Mouse (Mus musculus): ENCODE measurements around the gene Atp5j2. TPM values are rescaled to one million over a fixed set of nuclear protein-coding genes. Genes with fewer than 3 reads are reported as not detected.
A peak's percentile ranks its signal among the peaks of the same experiment; 100 is the strongest.

Atp5j2 gene
- total RNA-seq, 2 experiments from 2014 or later: 688 to 719 TPM

GRCm38 (mm10) chr5:145201321-145201991, 9.6 kb upstream of the Atp5j2 start, which contains the start of gene Zkscan14:
Zkscan14 (minus strand) TSS chr5:145201868.
- peak; percentile 85 for DNase-seq (ENCODE audit: low spot score)

DNA sequence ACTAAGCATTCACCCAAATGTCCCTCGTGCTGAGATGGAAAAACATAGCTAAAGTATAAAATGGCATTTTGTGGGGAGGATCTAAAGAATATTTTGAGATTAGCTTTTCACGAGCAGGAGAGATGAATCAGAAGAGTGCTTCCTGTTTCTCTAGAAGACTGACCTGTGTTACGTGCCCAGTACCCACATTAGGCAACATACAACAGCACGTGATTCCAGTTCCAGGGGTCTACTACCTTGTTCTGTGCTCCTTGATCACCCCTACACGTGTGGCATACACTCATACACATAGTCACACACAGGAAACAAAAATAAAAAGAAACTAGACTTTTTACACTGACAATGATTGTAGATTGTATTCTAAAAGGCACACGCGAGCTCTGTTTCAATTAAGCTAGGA, 8.5 kb upstream of the Atp5j2 start:
- no peak for DNase-seq (ENCODE audit: low spot score)

- peak; percentile 90 for DNase-seq (ENCODE audit: low spot score)
Observed at GRCm38 (mm10) chr5:145190875-145191798, 725 bp downstream of the Atp5j2 start.

- DNase-seq (ENCODE audit: low spot score): no peak
Observed at GRCm38 (mm10) chr5:145190373-145190772, 1.5 kb downstream of the Atp5j2 start.

DNA sequence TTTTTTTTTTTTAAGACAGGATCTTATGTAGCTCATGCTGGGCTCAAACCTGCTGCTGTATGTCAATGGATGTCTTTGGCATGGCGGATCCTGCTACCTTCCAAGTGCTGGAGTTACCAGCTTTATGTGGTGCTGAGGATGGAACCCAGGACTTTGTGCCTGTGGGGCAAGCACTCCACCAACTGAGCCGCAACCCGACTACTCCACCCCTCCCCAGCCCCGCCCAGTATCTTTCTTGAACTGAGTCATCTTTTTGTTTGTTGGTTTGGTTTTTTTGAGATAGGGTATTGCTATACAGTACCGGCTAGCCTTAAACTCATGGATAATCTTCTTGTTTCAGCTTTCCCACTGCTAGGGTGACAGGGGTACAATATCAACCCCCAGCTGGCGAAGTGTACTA, 2.4 kb downstream of the Atp5j2 start:
- no peak for DNase-seq (ENCODE audit: low spot score)

GRCm38 (mm10) chr5:145185244-145185643, 6.6 kb downstream of the Atp5j2 start:
- no peak for DNase-seq (ENCODE audit: low spot score)

DNA sequence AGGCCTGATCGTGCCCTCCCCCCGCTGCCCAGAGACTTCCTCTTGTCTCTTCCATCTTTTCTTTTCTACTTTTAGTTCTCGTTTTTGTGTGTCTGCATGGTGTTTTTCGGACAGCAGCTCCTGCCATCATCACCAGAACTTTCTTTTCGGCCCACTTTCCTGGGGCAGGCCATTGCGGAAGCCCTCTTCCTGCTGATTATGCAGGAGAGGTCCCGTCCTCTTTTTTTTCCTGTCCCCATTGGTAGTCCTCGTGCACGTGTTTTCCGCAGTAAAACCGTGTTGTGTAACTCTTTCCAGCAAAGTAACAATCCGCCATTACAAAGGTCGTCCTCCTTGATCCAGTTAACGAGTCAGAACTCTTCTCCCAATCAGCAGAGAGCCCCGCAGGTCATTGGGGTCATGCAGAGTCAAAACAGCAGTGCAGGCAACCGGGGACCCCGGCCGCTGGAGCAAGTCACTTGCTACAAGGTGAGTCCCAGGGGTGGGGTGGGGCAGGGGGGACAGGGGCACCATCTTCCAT, 13.3 kb downstream of the Atp5j2 start:
- no peak for DNase-seq (ENCODE audit: low spot score)

GRCm38 (mm10) chr5:145167306-145167661, 24.6 kb downstream of the Atp5j2 start:
- DNase-seq (ENCODE audit: low spot score): no peak

DNA sequence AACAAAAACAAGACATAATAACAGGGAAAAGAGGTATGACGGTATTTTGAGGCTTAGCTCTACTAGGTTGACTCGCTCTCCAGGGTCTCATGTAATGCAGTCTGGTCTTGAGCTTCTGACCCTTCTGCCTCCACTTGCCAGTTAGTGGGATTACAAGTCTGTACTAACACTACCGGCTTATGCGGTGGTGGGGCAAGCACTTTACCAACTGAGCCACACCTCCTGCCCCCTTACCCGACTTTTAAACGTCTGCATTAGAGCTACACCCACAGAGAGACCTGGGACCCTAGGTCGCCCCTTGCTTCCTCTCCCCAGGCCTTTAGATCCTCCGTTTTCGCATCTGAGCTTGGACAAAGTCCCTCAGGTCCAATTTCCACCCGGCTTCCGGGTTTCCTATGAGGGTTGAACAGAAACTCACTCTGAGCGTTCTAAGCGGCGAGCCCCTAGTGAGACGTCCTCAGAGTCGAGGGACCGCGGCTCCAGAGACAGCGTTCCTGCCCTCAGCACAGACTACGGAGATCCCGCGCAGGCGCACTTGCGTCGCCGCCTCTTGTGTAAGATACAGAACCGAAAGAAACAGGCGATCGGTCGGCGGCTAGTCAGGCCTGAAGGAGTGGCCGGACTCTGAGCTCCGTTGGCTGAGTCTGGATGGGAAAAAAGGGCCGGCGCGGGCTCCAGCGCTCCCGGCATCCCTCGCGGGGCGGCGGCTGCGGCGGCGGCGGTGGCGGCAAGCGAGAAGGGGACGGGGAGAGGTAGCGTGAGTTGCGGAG, 25.1 kb downstream of the Atp5j2 start, which contains the start of the genes Ptcd1 and Cpsf4:
Ptcd1 (minus strand) TSS at position 573 of the 770 bp plus-strand sequence.
Cpsf4 (plus strand) TSS at position 678 of the 770 bp plus-strand sequence.
- peak; percentile 99 for DNase-seq (ENCODE audit: low spot score)

- DNase-seq (ENCODE audit: low spot score): no peak
Observed at GRCm38 (mm10) chr5:145165184-145165583, 26.7 kb downstream of the Atp5j2 start.

- DNase-seq (ENCODE audit: low spot score): no peak
Observed at GRCm38 (mm10) chr5:145164710-145165109, 27.2 kb downstream of the Atp5j2 start.

- no peak for DNase-seq (ENCODE audit: low spot score)
Observed at GRCm38 (mm10) chr5:145161361-145161760, 30.5 kb downstream of the Atp5j2 start.

- no peak for DNase-seq (ENCODE audit: low spot score)
Observed at GRCm38 (mm10) chr5:145152690-145153089, 39.2 kb downstream of the Atp5j2 start.

GRCm38 (mm10) chr5:145149294-145149693, 42.6 kb downstream of the Atp5j2 start:
- no peak for DNase-seq (ENCODE audit: low spot score)

- DNase-seq (ENCODE audit: low spot score): no peak
Observed at GRCm38 (mm10) chr5:145147748-145148147, 44.1 kb downstream of the Atp5j2 start.

- DNase-seq (ENCODE audit: low spot score): no peak
Observed at GRCm38 (mm10) chr5:145140611-145141010, 51.3 kb downstream of the Atp5j2 start.

DNA sequence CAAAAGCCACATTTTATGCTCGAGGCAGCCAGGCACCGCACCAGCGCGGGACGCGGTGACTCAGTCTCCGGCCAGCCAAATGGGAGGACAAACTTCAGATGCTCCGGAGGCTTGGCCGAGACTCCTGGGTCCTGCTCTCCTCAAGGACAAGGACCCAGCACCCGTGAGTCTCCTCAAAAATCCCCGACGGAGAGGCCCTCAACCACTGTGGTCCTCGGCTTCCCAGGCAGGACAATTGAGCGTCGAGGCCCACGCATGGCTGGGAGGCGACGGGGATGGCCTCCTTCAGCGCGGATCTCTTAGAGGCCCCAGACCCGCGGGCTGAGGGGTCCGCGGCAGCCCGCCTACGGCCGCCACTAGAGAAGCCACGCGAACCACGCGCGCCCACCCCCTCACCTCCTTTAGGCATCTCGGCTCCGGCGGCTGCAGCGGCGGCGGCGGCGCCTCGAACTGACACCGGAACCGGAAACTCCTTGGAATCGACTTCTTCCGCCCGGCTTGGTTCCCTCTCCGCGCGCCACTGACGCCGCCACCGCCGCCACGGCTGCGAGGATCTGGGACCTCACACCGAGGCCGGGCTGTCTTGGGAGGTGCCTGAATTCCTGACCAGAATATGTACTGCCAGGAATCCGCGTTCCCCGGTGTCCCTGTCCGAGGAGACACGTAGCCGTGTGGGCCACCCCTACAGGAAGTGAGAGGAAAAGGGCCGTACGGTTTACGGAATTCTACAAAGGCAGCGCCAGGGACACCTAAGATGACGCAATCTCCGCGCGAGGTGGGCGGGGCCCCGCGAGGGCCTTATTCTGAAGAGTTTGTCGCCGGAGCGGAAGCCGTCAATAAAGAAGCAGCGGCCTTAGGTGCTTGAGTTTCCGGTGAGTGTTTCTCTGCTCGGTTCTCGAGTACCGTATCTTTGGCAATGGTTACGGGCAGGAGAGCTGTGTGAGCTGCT, 52.0 kb downstream of the Atp5j2 start, which contains the start of the genes Pdap1 and Bud31:
Pdap1 (minus strand) TSS at position 668 of the 949 bp plus-strand sequence.
Bud31 (plus strand) TSS at position 792 of the 949 bp plus-strand sequence.
- peak; percentile 96 for DNase-seq (ENCODE audit: low spot score)

DNA sequence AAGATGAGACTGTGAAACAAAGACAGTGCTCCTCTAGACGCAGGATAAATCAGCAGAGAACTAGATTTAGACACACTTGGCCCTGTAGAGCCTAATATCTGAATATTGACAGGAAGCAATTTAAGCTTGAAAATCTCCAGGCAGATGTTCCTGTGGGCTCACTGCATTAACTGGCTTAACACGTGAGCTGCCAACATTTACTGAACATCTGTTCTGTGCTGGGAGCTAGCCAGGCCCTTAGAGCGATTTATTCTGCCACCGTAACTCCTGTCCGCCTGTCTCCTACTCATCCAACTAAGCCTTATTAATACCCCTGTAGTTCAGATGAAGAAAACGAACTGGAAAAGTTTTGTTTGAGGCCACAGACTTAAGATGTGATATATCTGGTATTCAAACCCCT, 53.0 kb downstream of the Atp5j2 start:
- DNase-seq (ENCODE audit: low spot score): no peak

Measured in gastrocnemius, adult 18-20 months (tissue).